Mouse (Mus musculus): ENCODE results near the gene Wdr70.

GRCm38 (mm10) chr15:7922291-7923037 lies 176.5 kb downstream of the Wdr70 start:
- TF ChIP-seq POLR2A (IDR thresholded peaks at IDR 0.05; ENCODE audit: extremely low read depth, insufficient read depth, low read length) (no peak), CTCF (IDR thresholded peaks at IDR 0.05; ENCODE audit: extremely low read depth, insufficient read depth, low read length) (no peak)
